Mouse (Mus musculus) MEL (cell line): ENCODE data around the gene Rbm28. TPM values are rescaled to one million over a fixed set of nuclear protein-coding genes. Genes with fewer than 3 reads are reported as not detected.

Source experiments
- DNase-seq: peaks from one replicate; pipeline ENCODE4 v3.0.0; 2011; ENCODE audit warnings: low read depth, low spot score
- H3K27ac ChIP-seq: 2 replicates; pipeline ENCODE4 v1.5.1; 2012; ENCODE audit warnings: low read depth, mild to moderate bottlenecking, control low read depth, low read length, moderate library complexity; ENCODE audit not compliant: control insufficient read depth
- H3K27me3 ChIP-seq, 2 experiments: fragments of 150-350 bp in 1 of 2; sonication (generic) in 1 of 2; 2 replicates each; pipeline ENCODE4 v1.6.1; 2012; ENCODE audit warnings: low read length in 2 of 2, mild to moderate bottlenecking in 2 of 2, improper control_type of control experiment in 1 of 2, moderate library complexity in 1 of 2; ENCODE audit not compliant: insufficient read depth in 2 of 2, control insufficient read depth in 1 of 2
- H3K36me3 ChIP-seq, 2 experiments: 2 replicates each; pipeline ENCODE4 v1.6.1; 2012 to 2014; ENCODE audit warnings: low read length in 2 of 2, improper control_type of control experiment in 1 of 2, inconsistent platforms in 1 of 2, mild to moderate bottlenecking in 1 of 2; ENCODE audit not compliant: insufficient read depth in 2 of 2, control insufficient read depth in 1 of 2
- H3K4me1 ChIP-seq, 2 experiments: fragments of 150-350 bp in 1 of 2; sonication (generic) in 1 of 2; 2 replicates each; pipeline ENCODE4 v1.6.1; 2012; ENCODE audit warnings: low read length in 2 of 2, improper control_type of control experiment in 1 of 2, mild to moderate bottlenecking in 1 of 2; ENCODE audit not compliant: insufficient read depth in 2 of 2, control insufficient read depth in 1 of 2
- H3K4me3 ChIP-seq, 2 experiments: fragments of 150-350 bp in 1 of 2; sonication (generic) in 1 of 2; 2 replicates each; pipeline ENCODE4 v1.5.1; 2012; ENCODE audit warnings: low read depth in 2 of 2, low read length in 2 of 2, mild to moderate bottlenecking in 2 of 2, moderate library complexity in 2 of 2, control low read depth in 1 of 2, improper control_type of control experiment in 1 of 2; ENCODE audit not compliant: control insufficient read depth in 1 of 2, insufficient read depth in 1 of 2
- H3K79me2 ChIP-seq: 2 replicates; pipeline ENCODE4 v1.6.1; 2012; ENCODE audit warnings: mild to moderate bottlenecking, low read length, moderate library complexity; ENCODE audit not compliant: control insufficient read depth, poor library complexity, insufficient read depth
- H3K9ac ChIP-seq: 2 replicates; pipeline ENCODE4 v1.6.1; 2012; ENCODE audit warnings: low read depth, mild to moderate bottlenecking, control low read depth, low read length, moderate library complexity; ENCODE audit not compliant: control insufficient read depth, poor library complexity, severe bottlenecking
- H3K9me3 ChIP-seq: fragments of 150-350 bp; sonication (generic); replicated peaks from 2 replicates; pipeline ENCODE4 v1.6.1; 2012; ENCODE audit warnings: mild to moderate bottlenecking, low read length, improper control_type of control experiment, moderate library complexity; ENCODE audit not compliant: insufficient read depth
- CHD2 ChIP-seq: IDR thresholded peaks from 2 replicates; pipeline ENCODE4 v1.6.1; 2011; ENCODE audit warnings: low read length, improper control_type of control experiment
- CTCF ChIP-seq, 3 experiments: IDR thresholded peaks in 2 of 3; conservative IDR thresholded peaks in 1 of 3; 2 replicates each; pipeline ENCODE4 v1.5.1; 2011 to 2012; ENCODE audit warnings: low read length in 3 of 3, low read depth in 2 of 3, mild to moderate bottlenecking in 2 of 3, improper control_type of control experiment in 1 of 3, inconsistent platforms in 1 of 3, mixed read lengths in 1 of 3, moderate library complexity in 1 of 3; ENCODE audit not compliant: control insufficient read depth in 1 of 3, insufficient read depth in 1 of 3, poor library complexity in 1 of 3, severe bottlenecking in 1 of 3
- E2F4 ChIP-seq: IDR thresholded peaks from 2 replicates; pipeline ENCODE4 v1.6.1; 2011; ENCODE audit warnings: low read depth, low read length, improper control_type of control experiment, borderline replicate concordance
- ELF1 ChIP-seq: IDR thresholded peaks from 2 replicates; pipeline ENCODE4 v1.6.1; 2014; ENCODE audit warnings: low read depth, mild to moderate bottlenecking, inconsistent platforms, low read length, improper control_type of control experiment, moderate library complexity
- GATA1 ChIP-seq: IDR thresholded peaks from 2 replicates; pipeline ENCODE4 v1.6.1; 2011; ENCODE audit warnings: low read depth, low read length, improper control_type of control experiment
- MAX ChIP-seq: IDR thresholded peaks from 2 replicates; pipeline ENCODE4 v1.6.1; 2011; ENCODE audit warnings: low read length, improper control_type of control experiment
- MAZ ChIP-seq: IDR thresholded peaks from 2 replicates; pipeline ENCODE4 v1.6.1; 2012; ENCODE audit warnings: low read depth, mild to moderate bottlenecking, inconsistent platforms, low read length, improper control_type of control experiment
- MEF2A ChIP-seq: IDR thresholded peaks from 2 replicates; pipeline ENCODE4 v1.6.1; 2014; ENCODE audit warnings: low read depth, mild to moderate bottlenecking, inconsistent platforms, low read length, improper control_type of control experiment; ENCODE audit not compliant: poor library complexity, insufficient replicate concordance, severe bottlenecking; ENCODE audit errors: extremely low read depth
- MXI1 ChIP-seq: IDR thresholded peaks from 2 replicates; pipeline ENCODE4 v1.6.1; 2011; ENCODE audit warnings: mild to moderate bottlenecking, low read depth, low read length, improper control_type of control experiment
- MYC ChIP-seq: IDR thresholded peaks from 2 replicates; pipeline ENCODE4 v1.6.1; 2011; ENCODE audit warnings: low read depth, mild to moderate bottlenecking, low read length, improper control_type of control experiment, moderate library complexity
- NELFE ChIP-seq: IDR thresholded peaks from 2 replicates; pipeline ENCODE4 v1.6.1; 2011; ENCODE audit warnings: low read depth, low read length, improper control_type of control experiment
- POLR2A ChIP-seq, 2 experiments: IDR thresholded peaks; 2 replicates each; pipeline ENCODE4 v1.6.1; 2011 to 2012; ENCODE audit warnings: low read length in 2 of 2, mild to moderate bottlenecking in 2 of 2, control low read depth in 1 of 2, improper control_type of control experiment in 1 of 2, low read depth in 1 of 2, moderate library complexity in 1 of 2; ENCODE audit not compliant: control insufficient read depth in 1 of 2, insufficient read depth in 1 of 2, poor library complexity in 1 of 2
- POLR2AphosphoS2 ChIP-seq: IDR thresholded peaks from 2 replicates; pipeline ENCODE4 v1.6.1; 2011; ENCODE audit warnings: low read length, improper control_type of control experiment
- POLR2AphosphoS5 ChIP-seq: IDR thresholded peaks from 2 replicates; pipeline ENCODE4 v1.6.1; 2012; ENCODE audit warnings: low read depth, borderline replicate concordance, mild to moderate bottlenecking, inconsistent platforms, low read length, moderate library complexity, mixed read lengths
- RCOR1 ChIP-seq: IDR thresholded peaks from 2 replicates; pipeline ENCODE4 v1.6.1; 2012; ENCODE audit warnings: low read depth, mild to moderate bottlenecking, inconsistent platforms, low read length, improper control_type of control experiment
- SIN3A ChIP-seq: IDR thresholded peaks from 2 replicates; pipeline ENCODE4 v1.6.1; 2012; ENCODE audit warnings: low read length, improper control_type of control experiment, inconsistent platforms
- SMC3 ChIP-seq: IDR thresholded peaks from 2 replicates; pipeline ENCODE4 v1.6.1; 2011; ENCODE audit warnings: low read depth, low read length, improper control_type of control experiment
- TAL1 ChIP-seq: IDR thresholded peaks from 2 replicates; pipeline ENCODE4 v1.6.1; 2012; ENCODE audit warnings: mild to moderate bottlenecking, inconsistent platforms, low read length, moderate library complexity, mixed read lengths
- UBTF ChIP-seq: IDR thresholded peaks from 2 replicates; pipeline ENCODE4 v1.6.1; 2012; ENCODE audit warnings: low read depth, mild to moderate bottlenecking, inconsistent platforms, low read length, improper control_type of control experiment, moderate library complexity, borderline replicate concordance; ENCODE audit not compliant: insufficient read depth
- USF1 ChIP-seq: IDR thresholded peaks from 2 replicates; pipeline ENCODE4 v1.6.1; 2014; ENCODE audit warnings: low read depth, mild to moderate bottlenecking, inconsistent platforms, low read length, improper control_type of control experiment, moderate library complexity
- ZMIZ1 ChIP-seq: IDR thresholded peaks from 2 replicates; pipeline ENCODE4 v1.6.1; 2012; ENCODE audit warnings: low read depth, mild to moderate bottlenecking, inconsistent platforms, low read length, improper control_type of control experiment, moderate library complexity
- polyA plus RNA-seq, 2 experiments: library from polyadenylated mRNA; stranded (reverse) in 1 of 2; unstranded in 1 of 2; fragments of >175 nt in 1 of 2; fragments of >200 nt in 1 of 2; gene quantifications; 2 replicates each; pipeline versions ENCODE4 v1.2.1 to v1.2.4; 2012; ENCODE audit warnings: low replicate concordance in 2 of 2, low read depth in 1 of 2; ENCODE audit not compliant: insufficient read length in 2 of 2, insufficient read depth in 1 of 2, missing spikeins in 1 of 2
- total RNA-seq: library from RNA; depleted of rRNA; stranded (reverse); fragments of 300-350 nt; gene quantifications from 2 replicates; pipeline ENCODE4 v1.2.3, GENCODE M21; 2012

Gene Rbm28
- total and polyA plus RNA-seq, 3 experiments: 48.2 to 312 (median 91.2) TPM

GRCm38 (mm10) chr6:29137441-29137840, 27.4 kb downstream of the Rbm28 start:
- no peaks in the 10 kb centered on the region for H3K9me3 ChIP-seq
- no peaks in the 10 kb centered on the region for H3K4me1 ChIP-seq
- peaks cover 0 to 18% of the 10 kb centered on the region in 2 experiments; a peak in 2 of 4 replicates for H3K36me3 ChIP-seq
- TF ChIP-seq USF1: no peak
- no peak for TF ChIP-seq RCOR1
- no peak for TF ChIP-seq CHD2
- no peak for TF ChIP-seq ELF1
- no peak for TF ChIP-seq MXI1
- no peak for TF ChIP-seq NELFE
- no peak for TF ChIP-seq POLR2AphosphoS5
- TF ChIP-seq TAL1: no peak
- TF ChIP-seq POLR2AphosphoS2: no peak
- TF ChIP-seq SMC3: no peak
- no peak for TF ChIP-seq ZMIZ1
- TF ChIP-seq SIN3A: no peak
- no peak for TF ChIP-seq GATA1
- no peak for TF ChIP-seq MAZ
- TF ChIP-seq UBTF: no peak
- no peak for TF ChIP-seq MAX
- no peak for DNase-seq
- no peaks in the 10 kb centered on the region for H3K79me2 ChIP-seq
- H3K4me3 ChIP-seq: no peak overlapping the region
- H3K9ac ChIP-seq: no peak overlapping the region
- no peak overlapping the region for H3K27ac ChIP-seq
- no peaks in the 10 kb centered on the region for H3K27me3 ChIP-seq

- peaks cover 0 to 11% of the 10 kb centered on the region in 2 experiments; a peak in 2 of 4 replicates for H3K36me3 ChIP-seq
- TF ChIP-seq MYC: no peak
- TF ChIP-seq ELF1: no peak
- no peak for TF ChIP-seq MEF2A
- no peak for TF ChIP-seq CTCF (IDR thresholded peaks at IDR 0.05 in 2 of 3, conservative IDR thresholded peaks at IDR 0.05 in 1 of 3; ENCODE audit: control insufficient read depth in 1 of 3, insufficient read depth in 1 of 3, low read depth in 2 of 3, low read length in 3 of 3, poor library complexity in 1 of 3, severe bottlenecking in 1 of 3)
- no peak for TF ChIP-seq MAZ
- no peak for TF ChIP-seq E2F4
- no peak for TF ChIP-seq MAX
- TF ChIP-seq POLR2A (IDR thresholded peaks at IDR 0.05; ENCODE audit: control insufficient read depth in 1 of 2, insufficient read depth in 1 of 2, low read depth in 1 of 2, low read length in 2 of 2, poor library complexity in 1 of 2): no peak
- TF ChIP-seq SMC3: no peak
- no peak for TF ChIP-seq SIN3A
- no peak for TF ChIP-seq POLR2AphosphoS5
- TF ChIP-seq TAL1: no peak
- no peak for DNase-seq
Measured at GRCm38 (mm10) chr6:29133100-29133499, 31.7 kb downstream of the Rbm28 start.

More at GRCm38 (mm10) chr6:29133100-29133499, 31.7 kb downstream of the Rbm28 start:
- Histone ChIP-seq H3K9me3 (no peaks in the 10 kb centered on the region), H3K27ac (no peak overlapping the region), H3K27me3 (no peaks in the 10 kb centered on the region), H3K9ac (no peak overlapping the region), H3K4me3 (no peak overlapping the region), H3K79me2 (no peaks in the 10 kb centered on the region), H3K4me1 (no peaks in the 10 kb centered on the region)
